Mouse (Mus musculus) heart, postnatal 36 days (tissue): ENCODE data around the gene Pcare. TPM values are rescaled to one million over a fixed set of nuclear protein-coding genes. Genes with fewer than 3 reads are reported as not detected.
"Not testable (repeated sequence)": the region's sequence is repeated elsewhere in the genome, so short reads cannot be mapped to it uniquely, and the experiment has no call there.

Experiments used
- DNase-seq, 2 experiments: peaks; one replicate each; pipeline ENCODE4 v3.0.0; 2021 to 2022
- intact Hi-C: fragments of 180-260 bp; cut with DNase I; formaldehyde crosslinking; loops from one replicate; pipeline ENCODE4 v1.15.1; 2025
- total RNA-seq, 2 experiments: library from RNA; stranded (reverse); gene quantifications; 2 replicates each; pipeline ENCODE4 v1.2.3; 2021

Gene Pcare
- total RNA-seq, result under 1 TPM; 0.14 to 0.41 TPM

DNA sequence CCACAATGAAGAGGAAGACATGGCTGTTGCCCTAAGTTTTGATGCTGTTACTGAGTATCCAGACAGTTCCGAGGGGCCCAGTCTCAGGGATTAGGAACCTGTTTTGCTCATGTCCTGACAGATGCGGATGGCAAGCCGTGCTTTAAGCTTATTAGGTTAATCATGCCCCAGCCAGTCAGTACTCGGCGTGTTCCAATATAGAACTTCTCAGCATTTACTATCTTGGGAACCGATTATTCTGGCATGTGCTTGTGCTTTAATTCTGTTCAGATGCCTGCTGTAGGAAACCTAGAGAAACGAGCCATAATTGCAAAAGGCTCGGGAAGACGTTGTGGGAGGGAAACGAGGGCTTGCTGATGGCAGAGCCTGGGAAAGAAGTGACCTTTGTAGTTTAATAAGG is at the start of gene Pcare:
Gene Pcare (minus strand): TSS at position 64 of the 400 bp plus-strand sequence.
- no peak for DNase-seq
- intact Hi-C loops, result no loop called here

- intact Hi-C loops, result loop anchor here (5.0 kb wide), 1 partner anchor 98 kb away; no protein-coding TSS in a partner anchor
- DNase-seq, result peak; percentile 32 to 46
Observed at GRCm38 (mm10) chr17:71795521-71796205, 43.0 kb upstream of the Pcare start.

DNA sequence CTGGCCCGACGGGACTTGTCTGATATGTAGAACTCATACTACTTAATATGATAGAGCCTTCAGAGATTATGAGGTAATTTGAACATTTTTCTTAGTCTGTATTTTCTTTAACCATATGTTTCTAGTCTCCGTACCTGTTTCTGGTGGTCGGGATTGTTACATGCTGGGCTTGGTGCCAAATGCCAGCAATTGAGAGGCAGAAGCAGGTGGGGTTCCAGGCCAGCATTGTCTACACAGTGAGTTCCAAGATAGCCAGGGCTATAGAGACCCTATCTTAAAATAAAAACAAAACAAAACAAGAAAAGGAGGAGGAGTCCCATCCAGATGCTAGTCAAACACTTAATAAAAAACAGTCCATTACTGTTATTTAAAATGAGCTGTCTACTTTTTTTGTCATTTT is 38.9 kb upstream of the Pcare start:
- no peak for DNase-seq
- intact Hi-C loops, result loop anchor here (5.0 kb wide), 1 partner anchor 119 kb away; the partner anchor contains the start of gene Togaram2

DNA sequence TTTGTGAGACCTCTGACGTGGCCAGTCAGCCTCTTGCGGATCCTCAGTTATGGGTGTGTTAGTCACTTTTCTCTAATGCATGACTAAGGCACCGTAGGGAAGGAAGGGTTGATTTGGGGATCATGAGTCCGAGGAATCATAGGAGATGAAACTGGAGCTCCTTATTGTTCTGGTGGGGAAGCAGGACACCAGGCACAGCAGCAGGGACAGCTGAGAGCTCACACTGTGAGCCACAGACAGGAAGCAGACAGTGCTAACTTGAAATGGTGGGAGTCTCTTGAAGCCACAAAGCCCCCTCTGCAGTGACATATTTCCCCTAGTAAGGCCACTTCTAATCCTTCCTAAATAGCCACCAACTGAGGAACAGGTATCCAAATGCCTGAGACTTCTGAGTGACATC is 38.4 kb upstream of the Pcare start:
- intact Hi-C loops, result loop anchor here (5.0 kb wide), 1 partner anchor 119 kb away; the partner anchor contains the start of gene Togaram2
- DNase-seq, result no peak

DNA sequence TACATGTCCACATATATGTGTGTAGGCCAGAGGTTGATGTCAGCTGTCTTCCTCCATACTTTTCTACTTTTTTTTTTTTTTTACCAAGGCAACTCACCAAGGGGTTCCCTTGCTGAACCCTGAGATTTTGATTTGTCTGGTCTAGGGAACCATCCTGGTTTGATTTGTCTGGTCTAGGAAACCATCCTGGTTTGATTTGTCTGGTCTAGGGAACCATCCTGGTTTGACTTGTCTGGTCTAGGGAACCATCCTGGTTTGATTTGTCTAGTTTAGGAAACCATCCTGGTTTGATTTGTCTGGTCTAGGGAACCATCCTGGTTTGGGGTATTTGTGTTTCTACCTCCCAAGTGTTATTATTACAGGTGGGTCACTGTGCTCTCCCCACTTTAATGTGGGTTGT is 33.8 kb upstream of the Pcare start:
- intact Hi-C loops, result no loop called here
- no peak for DNase-seq

- DNase-seq, result peak in 1 of 2 experiments; percentile 7
- intact Hi-C loops, result loop anchor here (5.0 kb wide), 1 partner anchor 86 kb away; no protein-coding TSS in a partner anchor
Observed at GRCm38 (mm10) chr17:71783366-71783735, 30.7 kb upstream of the Pcare start.

GRCm38 (mm10) chr17:71782699-71783365 is 30.1 kb upstream of the Pcare start:
- DNase-seq, result peak; percentile 12 to 16
- intact Hi-C loops, result loop anchor here (5.0 kb wide), 1 partner anchor 86 kb away; no protein-coding TSS in a partner anchor

DNA sequence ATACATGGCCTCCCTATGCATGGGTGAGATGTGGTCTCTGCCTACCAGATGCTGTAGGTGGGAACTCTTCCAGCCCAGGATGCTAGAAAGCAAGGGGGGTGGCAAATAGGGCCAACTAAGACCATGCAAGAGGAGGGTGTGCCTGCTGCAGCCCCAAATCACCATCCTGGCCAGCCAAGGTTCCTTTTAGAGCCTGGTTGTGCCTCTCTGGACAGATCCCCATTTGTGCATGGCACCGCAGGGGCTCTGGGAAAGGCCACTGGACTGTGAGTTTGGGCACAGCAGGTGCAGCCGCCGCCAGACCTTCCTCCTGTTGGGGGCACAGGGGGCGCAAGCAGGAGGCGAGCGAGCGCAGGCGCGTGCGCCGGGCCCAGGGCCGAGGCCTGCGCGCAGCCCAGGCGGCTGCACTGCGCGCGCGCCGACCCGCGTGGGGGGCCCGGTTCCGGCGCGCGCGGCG is 29.6 kb upstream of the Pcare start:
- peak in 1 of 2 experiments; percentile 10 for DNase-seq
- intact Hi-C loops, result loop anchor here (5.0 kb wide), 1 partner anchor 85 kb away; no protein-coding TSS in a partner anchor

GRCm38 (mm10) chr17:71780945-71781344 is 28.3 kb upstream of the Pcare start:
- intact Hi-C loops, result loop anchor here (5.0 kb wide), 1 partner anchor 84 kb away; no protein-coding TSS in a partner anchor
- DNase-seq, result peak in 1 of 2 experiments; percentile 15

GRCm38 (mm10) chr17:71780490-71780889 is 27.8 kb upstream of the Pcare start:
- no peak for DNase-seq
- intact Hi-C loops, result loop anchor here (5.0 kb wide), 1 partner anchor 83 kb away; no protein-coding TSS in a partner anchor

DNA sequence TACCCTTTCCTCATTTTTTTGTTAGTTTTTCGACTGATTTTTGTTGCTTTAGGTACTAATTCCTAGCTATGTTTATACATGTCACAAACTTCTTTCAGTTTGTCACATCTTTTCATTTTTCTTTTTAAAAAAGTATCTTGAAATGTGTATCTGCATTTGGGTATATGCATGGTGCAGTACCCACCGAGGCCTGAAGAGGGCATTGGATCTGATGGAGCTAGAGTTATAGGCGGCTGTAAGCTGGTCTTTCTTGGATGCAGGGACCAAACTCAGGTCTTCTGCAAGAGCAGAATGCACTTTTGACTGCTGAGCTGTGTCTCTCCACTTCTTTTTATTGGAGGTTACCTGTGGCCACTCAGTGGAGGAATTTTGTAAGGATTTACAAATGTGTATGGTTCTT is 26.0 kb upstream of the Pcare start:
- intact Hi-C loops, result no loop called here
- no peak for DNase-seq

DNA sequence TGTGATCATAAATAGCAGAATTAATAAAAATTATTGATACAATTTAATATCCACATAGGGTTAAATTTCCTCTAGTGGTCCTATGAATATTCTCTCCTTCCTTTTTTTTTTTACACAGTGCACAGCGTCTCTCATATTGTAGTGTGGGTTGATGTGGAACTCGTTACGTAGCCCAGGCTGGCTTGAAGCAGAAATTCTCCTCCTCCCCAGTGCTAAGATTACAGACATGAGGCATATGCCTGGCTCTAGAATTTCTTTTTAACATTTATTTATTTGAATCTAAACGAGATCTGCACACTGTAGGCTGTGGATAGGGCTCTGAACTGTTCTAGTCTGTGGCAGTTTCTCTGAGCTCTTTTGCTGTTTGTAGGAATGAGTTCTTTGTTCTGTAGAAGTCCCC is 22.6 kb upstream of the Pcare start:
- intact Hi-C loops, result no loop called here
- DNase-seq, result no peak

- intact Hi-C loops, result no loop called here
- DNase-seq, result no peak
Observed at GRCm38 (mm10) chr17:71774173-71774572, 21.5 kb upstream of the Pcare start.

GRCm38 (mm10) chr17:71770696-71771095 is 18.0 kb upstream of the Pcare start:
- intact Hi-C loops, result no loop called here
- DNase-seq, result no peak

- DNase-seq, result no peak
- intact Hi-C loops, result no loop called here
Observed at GRCm38 (mm10) chr17:71769564-71769963, 16.9 kb upstream of the Pcare start.

DNA sequence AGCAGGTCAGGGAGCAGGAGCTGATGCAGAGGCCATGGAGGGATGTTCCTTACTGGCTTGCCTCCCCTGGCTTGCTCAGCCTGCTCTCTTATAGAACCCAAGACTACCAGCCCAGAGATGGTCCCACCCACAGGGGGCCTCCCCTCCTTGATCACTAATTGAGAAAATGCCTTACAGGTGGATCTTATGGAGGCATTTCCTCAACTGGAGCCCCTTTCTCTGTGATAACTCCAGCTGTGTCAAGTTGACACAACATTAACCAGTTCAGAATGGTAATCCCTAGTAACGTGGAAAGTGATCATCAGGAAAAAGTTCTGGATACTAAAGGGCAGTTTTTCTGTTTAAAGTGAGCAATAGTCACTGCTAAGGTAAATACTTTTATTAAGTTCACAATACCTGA is 15.5 kb upstream of the Pcare start, which contains the start of gene Clip4:
Gene Clip4 (plus strand): TSS at position 301 of the 400 bp plus-strand sequence.
- DNase-seq, intact Hi-C loops: not testable (repeated sequence)

GRCm38 (mm10) chr17:71760536-71760935 is 7.8 kb upstream of the Pcare start:
- intact Hi-C loops, result no loop called here
- no peak for DNase-seq

GRCm38 (mm10) chr17:71749616-71750168 is 3.0 kb downstream of the Pcare start:
- intact Hi-C loops, result no loop called here

DNA sequence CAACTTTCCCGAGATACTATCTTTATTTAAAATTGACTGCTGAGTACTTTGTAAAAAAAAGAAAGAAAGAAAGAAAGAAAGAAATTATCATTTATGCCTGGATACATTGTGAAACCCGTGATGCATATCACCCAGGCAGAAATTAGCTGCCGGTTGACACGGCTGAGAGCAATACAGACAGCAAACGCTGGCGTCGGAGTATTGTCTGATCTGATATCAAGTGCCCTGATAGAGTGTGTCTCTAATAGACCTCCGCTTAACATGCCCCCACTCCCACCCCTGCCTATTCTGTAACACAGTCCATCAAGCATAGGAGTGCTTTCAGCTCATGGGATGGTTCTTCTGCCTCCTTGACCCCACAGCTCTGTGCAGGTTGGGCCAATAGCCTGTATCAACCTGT is 5.1 kb downstream of the Pcare start:
- no peak for DNase-seq
- intact Hi-C loops, result no loop called here

More at GRCm38 (mm10) chr17:71749616-71750168, 3.0 kb downstream of the Pcare start:
- no peak for DNase-seq

GRCm38 (mm10) chr17:71746114-71746513 is 6.6 kb downstream of the Pcare start:
- intact Hi-C loops, result no loop called here
- DNase-seq, result no peak

DNA sequence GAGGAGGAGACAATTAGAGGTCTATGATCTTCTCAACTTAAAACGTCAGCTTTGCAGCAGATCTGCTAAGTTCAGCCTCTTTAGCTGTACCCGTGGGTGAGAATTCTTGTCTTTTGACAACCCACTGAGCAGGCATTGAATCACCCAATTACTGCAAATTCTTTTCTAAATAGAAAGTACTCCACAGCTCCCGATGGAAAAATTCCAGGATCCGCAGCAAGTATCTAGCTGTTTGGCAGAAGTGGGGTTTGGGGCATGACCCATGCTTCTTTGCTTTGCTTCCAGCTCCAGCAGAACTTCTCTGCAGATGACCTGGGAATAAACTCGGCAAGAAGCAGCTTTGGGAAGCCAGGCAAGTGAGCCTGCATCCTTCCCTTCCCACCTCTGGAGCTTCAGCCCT is 9.8 kb downstream of the Pcare start:
- intact Hi-C loops, result no loop called here
- no peak for DNase-seq
